Mouse (Mus musculus): ENCODE results near the gene Ints3. TPM values are rescaled to one million over a fixed set of nuclear protein-coding genes. Genes with fewer than 3 reads are reported as not detected.

Ints3 gene
- polyA plus RNA-seq, 1 experiment from 2014 or later: 15.7 TPM

- no peak for DNase-seq (ENCODE audit: low spot score)
Observed at GRCm38 (mm10) chr3:90357959-90358358, 75.5 kb downstream of the Ints3 start.

- no peak for DNase-seq (ENCODE audit: low spot score)
Observed at GRCm38 (mm10) chr3:90347847-90348246, 85.6 kb downstream of the Ints3 start.

DNA sequence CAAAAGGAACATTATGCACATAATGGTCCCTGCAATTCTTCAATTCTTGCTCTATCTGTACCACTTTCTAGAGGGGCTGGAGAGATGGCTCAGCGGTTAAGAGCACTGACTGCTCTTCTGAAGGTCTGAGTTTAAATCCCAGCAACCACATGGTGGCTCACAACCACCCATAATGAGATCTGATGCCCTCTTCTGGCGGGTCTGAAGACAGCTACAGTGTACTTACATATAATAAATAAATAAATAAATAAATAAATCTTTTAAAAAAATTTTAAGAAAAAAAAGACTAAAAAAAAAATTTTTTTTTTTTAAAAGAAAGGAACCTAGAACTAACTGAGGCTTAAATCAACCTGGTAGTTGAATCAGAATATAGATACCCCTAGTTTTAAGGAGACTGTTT is 90.6 kb downstream of the Ints3 start:
- DNase-seq (ENCODE audit: low spot score): peak; percentile 11

Other genes with a start within 250 kb of the Ints3 start
- gene Rps27, start 220.0 kb downstream of the Ints3 start, polyA plus RNA-seq (2015; fragmentation: Nextera tagmentation; extraction: Ambion mirVana): 2,641 and 2,777 TPM in 2 replicates
- 5.0 and 5.8 TPM in 2 replicates for gene Rab13, start 219.9 kb downstream of the Ints3 start, polyA plus RNA-seq (2015; fragmentation: Nextera tagmentation; extraction: Ambion mirVana)
- gene Jtb, start 202.0 kb downstream of the Ints3 start, polyA plus RNA-seq (2015; fragmentation: Nextera tagmentation; extraction: Ambion mirVana): 169 and 171 TPM in 2 replicates
- gene Creb3l4, start 190.1 kb downstream of the Ints3 start, polyA plus RNA-seq (2015; fragmentation: Nextera tagmentation; extraction: Ambion mirVana): 3.3 and 3.9 TPM in 2 replicates
- 92.7 and 96.1 TPM in 2 replicates for gene Slc39a1, start 185.4 kb downstream of the Ints3 start, polyA plus RNA-seq (2015; fragmentation: Nextera tagmentation; extraction: Ambion mirVana)
- gene Crtc2, start 179.5 kb downstream of the Ints3 start, polyA plus RNA-seq (2015; fragmentation: Nextera tagmentation; extraction: Ambion mirVana): 16.1 and 21.1 TPM in 2 replicates
- gene Dennd4b, start 168.4 kb downstream of the Ints3 start, polyA plus RNA-seq (2015; fragmentation: Nextera tagmentation; extraction: Ambion mirVana): 9.4 TPM in 2 replicates
- gene Gatad2b, start 140.4 kb downstream of the Ints3 start, polyA plus RNA-seq (2015; fragmentation: Nextera tagmentation; extraction: Ambion mirVana): 10.1 and 14.1 TPM in 2 replicates
- gene Slc27a3, start 43.7 kb downstream of the Ints3 start, polyA plus RNA-seq (2015; fragmentation: Nextera tagmentation; extraction: Ambion mirVana): 5.2 and 5.7 TPM in 2 replicates
- 2.5 and 2.6 TPM in 2 replicates for gene Npr1, start 32.2 kb upstream of the Ints3 start, polyA plus RNA-seq (2015; fragmentation: Nextera tagmentation; extraction: Ambion mirVana)
- gene Ilf2, start 42.5 kb upstream of the Ints3 start, polyA plus RNA-seq (2015; fragmentation: Nextera tagmentation; extraction: Ambion mirVana): 137 and 146 TPM in 2 replicates
- gene Snapin, start 57.4 kb upstream of the Ints3 start, polyA plus RNA-seq (2015; fragmentation: Nextera tagmentation; extraction: Ambion mirVana): 61.9 and 65.5 TPM in 2 replicates
- gene Chtop, start 75.9 kb upstream of the Ints3 start, polyA plus RNA-seq (2015; fragmentation: Nextera tagmentation; extraction: Ambion mirVana): 162 and 169 TPM in 2 replicates
- 46.7 and 50.4 TPM in 2 replicates for gene S100a1, start 80.8 kb upstream of the Ints3 start, polyA plus RNA-seq (2015; fragmentation: Nextera tagmentation; extraction: Ambion mirVana)
- gene S100a13, start 80.8 kb upstream of the Ints3 start, polyA plus RNA-seq (2015; fragmentation: Nextera tagmentation; extraction: Ambion mirVana): 146 and 154 TPM in 2 replicates
- gene S100a14, start 93.2 kb upstream of the Ints3 start, polyA plus RNA-seq (2015; fragmentation: Nextera tagmentation; extraction: Ambion mirVana): 43.5 and 47.3 TPM in 2 replicates
- gene S100a16, start 103.6 kb upstream of the Ints3 start, polyA plus RNA-seq (2015; fragmentation: Nextera tagmentation; extraction: Ambion mirVana): 136 and 139 TPM in 2 replicates
- 9.9 and 11.5 TPM in 2 replicates for gene S100a3, start 127.0 kb upstream of the Ints3 start, polyA plus RNA-seq (2015; fragmentation: Nextera tagmentation; extraction: Ambion mirVana)
- 1.2 and 1.5 TPM in 2 replicates for gene S100a2, start 156.6 kb upstream of the Ints3 start, polyA plus RNA-seq (2015; fragmentation: Nextera tagmentation; extraction: Ambion mirVana)
- gene Gm42674, start 168.3 kb upstream of the Ints3 start, polyA plus RNA-seq (2015; fragmentation: Nextera tagmentation; extraction: Ambion mirVana): not detected in 2 replicates
- gene S100a4, start 170.1 kb upstream of the Ints3 start, polyA plus RNA-seq (2015; fragmentation: Nextera tagmentation; extraction: Ambion mirVana): 88.5 and 88.9 TPM in 2 replicates
- 0.51 and 1.2 TPM in 2 replicates for gene S100a5, start 174.9 kb upstream of the Ints3 start, polyA plus RNA-seq (2015; fragmentation: Nextera tagmentation; extraction: Ambion mirVana)
- gene S100a6, start 179.3 kb upstream of the Ints3 start, polyA plus RNA-seq (2015; fragmentation: Nextera tagmentation; extraction: Ambion mirVana): 164 and 165 TPM in 2 replicates
- gene S100a7a, start 220.4 kb upstream of the Ints3 start, polyA plus RNA-seq (2015; fragmentation: Nextera tagmentation; extraction: Ambion mirVana): 0.28 and 0.38 TPM in 2 replicates
- gene S100a8, start 235.4 kb upstream of the Ints3 start, polyA plus RNA-seq (2015; fragmentation: Nextera tagmentation; extraction: Ambion mirVana): 77.0 and 115 TPM in 2 replicates

Measured in thymus, postnatal 0 days (tissue).